Mouse (Mus musculus): ENCODE data around the gene Arid3b.

Arid3b gene

DNA sequence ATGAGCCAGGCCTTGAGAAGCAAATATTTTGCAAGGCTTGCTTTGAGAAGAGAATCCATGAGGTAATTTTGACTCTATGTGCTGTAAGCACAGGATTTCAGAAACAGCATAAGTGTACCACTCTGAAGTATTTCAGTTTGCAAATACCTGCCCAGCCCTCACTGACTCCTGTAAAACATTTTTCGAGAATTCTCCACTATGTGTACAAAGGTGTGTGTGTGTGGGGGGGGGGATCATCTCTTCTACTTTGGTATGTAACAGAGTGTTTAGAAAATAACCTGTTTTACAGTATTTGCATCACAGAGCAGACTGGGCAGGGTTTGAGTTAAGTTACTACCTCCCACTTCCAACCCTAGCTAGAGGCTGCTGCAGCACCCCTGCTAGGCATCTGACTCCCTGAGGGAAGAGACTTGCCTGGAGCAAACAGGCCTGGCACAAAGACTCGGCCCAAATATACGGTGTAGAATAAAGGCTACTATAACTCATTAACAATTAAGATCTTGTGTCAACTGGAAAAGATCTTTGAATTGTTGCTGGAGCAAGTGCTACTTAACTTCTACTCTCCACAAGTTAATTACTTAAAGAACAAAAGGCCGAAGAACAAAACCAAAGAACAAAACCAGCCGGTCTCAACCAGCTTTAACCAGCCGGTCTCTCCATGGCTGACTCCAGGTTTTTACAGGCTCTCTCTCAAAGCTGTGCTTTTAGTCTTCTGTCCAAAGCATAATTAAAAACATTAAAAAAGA lies 6.6 kb downstream of the Arid3b start:
- no peak for DNase-seq (ENCODE audit: low spot score)

DNA sequence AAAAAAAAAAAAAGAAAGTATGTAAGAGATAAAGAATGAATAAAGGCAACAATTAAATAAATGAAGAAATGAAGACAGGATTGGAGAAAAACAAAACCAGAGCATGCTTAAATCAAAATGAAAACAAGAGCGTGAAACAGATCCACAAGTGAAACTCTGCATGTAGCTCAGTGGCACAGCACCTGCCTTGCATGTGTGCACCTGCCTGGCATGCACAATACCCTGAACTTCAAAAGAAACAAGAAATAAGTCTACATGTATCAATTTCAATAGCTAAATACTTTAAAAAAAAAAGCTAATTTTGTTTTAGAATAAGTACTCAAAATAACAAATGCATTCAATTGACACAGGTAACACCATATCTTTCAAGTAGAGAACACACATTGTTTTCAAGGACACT lies 13.2 kb downstream of the Arid3b start:
- DNase-seq (ENCODE audit: low spot score): no peak

DNA sequence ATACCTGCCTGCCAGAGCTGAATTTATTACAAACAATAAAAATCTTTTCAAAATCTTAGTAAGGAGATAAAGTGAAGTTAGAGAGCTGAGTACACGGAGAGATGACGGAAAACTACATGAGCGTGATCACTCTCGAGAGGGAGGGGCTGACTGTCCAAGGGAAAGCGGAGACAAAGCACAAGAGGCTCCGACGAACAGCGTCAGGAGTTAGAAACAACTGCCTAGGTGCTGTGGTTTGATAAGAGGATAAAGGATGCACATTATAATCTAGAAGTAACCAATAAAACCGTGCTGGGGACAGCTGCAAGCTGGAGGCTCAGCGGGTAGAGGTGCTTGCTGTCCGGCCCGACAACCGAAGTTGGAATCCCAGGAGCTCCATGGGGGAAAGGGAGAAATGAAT lies 13.8 kb downstream of the Arid3b start:
- no peak for DNase-seq (ENCODE audit: low spot score)

DNA sequence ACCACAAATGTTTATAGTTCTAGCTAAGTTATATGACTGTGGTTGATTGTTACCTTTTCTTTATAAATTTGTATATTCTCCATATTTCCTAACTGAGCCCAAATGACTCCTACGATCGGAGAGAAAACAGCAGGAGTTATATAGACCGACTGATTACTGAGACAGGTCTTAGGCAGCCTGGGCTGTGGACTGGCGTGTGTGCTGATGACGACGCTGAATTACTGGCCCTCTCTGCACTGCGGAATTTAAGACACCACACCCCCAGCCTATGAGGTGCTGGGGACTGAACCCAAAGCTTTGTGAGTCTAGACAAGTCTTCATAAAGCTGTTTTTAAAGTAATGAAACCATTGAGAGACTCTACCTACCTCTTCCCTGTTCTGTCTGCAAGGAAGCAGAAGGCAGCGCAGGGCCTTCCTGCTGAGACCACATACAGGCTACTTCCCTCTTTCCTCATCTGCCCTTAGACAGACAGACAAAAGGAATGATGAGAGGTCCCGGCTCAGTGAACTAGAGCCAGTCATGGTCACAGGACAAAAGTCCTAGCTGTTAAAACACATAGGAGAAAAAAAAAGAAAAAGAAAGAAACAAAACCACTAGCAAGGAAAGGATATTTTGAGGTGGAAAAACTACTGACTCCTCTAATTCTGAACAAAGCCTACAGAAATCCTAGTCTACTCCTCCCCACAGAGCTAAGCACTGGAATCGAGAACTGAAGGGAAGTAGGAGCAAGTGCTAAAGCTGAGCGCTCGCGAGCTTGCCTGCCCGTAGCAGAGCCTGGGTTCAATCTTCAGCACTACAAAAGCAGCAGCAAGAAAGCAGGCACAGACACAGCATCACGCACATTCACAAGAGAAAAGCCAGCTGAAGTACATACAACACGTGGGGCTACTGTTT lies 16.2 kb downstream of the Arid3b start:
- DNase-seq (ENCODE audit: low spot score): no peak

DNA sequence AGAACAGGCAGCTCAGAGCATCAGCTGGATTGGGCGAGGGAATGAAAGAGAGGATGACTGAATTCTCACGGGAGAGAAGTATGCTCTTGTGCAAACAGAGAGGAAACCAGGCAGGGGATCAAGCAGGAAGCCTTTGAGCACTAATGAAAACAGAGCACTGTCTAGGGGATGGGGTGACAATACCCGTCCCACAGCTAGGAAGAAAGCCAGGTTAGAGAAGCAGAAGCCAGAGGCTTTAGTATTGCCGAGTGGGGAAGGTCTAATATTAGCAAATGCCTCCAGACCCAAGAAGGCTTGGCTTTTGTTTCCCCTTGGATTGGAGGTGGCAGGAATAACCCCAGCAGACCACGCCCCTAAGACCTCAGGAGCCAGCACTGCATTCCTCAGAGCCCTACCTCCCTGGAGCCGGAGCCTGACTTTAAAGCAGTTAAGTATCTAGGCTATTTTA lies 19.3 kb downstream of the Arid3b start:
- DNase-seq (ENCODE audit: low spot score): no peak

DNA sequence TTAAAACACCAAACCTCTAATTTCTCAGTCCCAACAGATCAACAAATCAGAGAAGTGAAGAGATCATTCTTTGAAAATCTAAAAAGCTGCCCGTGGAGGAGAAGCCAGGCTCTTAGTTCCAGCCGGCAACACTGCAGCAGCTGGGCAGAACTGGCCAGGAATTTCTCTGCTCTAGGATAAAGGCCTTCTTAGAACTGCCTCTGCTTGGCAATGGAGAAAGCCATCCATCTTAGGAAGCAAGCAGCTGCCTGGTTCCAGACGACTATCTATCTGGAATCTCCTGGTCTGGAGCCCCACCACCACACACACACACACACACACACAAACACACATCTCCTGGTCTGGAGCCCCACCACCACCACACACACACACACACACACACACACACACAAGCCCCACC lies 21.7 kb downstream of the Arid3b start:
- no peak for DNase-seq (ENCODE audit: low spot score)

DNA sequence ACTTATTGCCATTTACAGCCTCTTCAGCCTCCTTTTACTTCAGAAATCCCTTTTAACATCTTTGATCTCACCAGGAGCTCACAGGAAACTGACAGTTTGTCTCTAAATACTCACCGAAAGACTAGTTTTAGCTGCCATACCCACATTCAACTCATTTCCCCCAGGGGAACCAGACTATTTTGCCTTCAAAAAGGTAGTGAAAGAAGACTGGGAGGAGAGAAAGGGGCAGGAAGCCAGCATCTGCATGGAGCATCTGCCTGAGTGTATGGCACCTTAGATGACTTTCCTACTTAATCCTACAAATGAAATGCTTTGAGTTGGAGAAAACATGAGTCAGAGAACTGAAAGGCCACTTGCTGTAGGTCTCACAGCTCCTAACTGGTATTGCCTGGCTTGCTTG lies 22.6 kb downstream of the Arid3b start:
- DNase-seq (ENCODE audit: low spot score): no peak

DNA sequence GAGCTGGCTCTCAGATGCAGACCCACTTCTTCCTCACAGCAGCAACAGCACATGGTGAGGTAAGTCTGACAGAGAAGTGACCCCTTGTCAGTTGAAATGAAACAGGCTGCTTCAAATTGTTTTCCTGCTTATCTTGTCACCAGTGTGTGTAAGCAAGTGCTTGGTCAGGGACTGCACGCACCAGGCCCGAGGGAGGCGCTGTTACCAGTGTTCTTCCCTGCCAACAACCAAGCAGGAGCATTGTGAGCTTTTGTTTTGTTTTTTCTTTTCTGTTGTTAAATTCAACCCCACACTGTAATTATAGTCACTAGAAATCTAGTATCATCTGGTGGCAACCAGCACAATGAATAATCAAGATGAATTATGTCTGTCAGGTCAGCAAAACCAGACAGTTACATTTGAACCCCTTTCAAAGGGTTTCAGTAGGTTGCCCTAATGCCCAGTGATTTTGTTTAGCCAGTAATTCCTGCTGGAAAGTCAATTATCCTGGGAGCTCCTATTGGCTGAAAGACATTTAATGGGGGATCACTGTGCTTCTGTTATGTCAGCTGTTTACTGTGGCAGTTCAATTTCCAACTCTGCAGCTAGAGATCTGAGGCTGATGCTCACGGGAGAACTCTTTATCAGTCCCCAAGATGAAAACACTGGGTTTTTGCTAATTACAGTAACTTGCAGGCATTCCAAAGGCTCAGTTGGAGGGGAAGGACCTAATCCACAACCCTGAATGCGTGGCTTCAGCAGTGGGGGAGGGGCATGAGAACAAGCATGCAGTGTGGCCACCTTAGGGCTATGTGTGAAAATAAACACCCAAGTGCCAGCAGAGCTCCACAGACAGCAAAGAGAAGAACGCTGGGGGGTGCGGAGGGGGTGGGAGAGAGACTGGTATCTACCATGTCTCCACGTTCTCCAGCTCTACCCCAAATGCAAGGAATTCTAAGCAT lies 24.5 kb downstream of the Arid3b start:
- no peak for DNase-seq (ENCODE audit: low spot score)

DNA sequence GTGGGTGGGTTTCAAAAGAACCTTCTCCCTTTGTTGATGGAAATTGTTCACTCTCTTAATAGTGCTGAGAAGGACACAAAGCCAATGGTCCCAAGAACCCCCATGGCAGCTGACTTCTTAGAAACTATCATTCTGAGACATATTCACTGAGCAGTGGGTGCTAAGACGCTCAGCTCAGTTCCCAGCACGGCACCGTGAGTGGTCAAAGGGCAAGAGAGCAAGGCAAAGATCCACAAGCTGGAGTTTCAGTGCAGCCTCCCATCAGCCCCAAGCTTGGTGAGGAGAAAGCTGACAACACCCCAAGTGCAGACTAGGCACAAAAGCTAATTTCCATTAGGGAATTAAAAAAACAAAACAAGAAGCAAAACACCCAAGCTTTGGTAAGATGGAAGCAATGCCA lies 25.9 kb downstream of the Arid3b start:
- DNase-seq (ENCODE audit: low spot score): no peak

DNA sequence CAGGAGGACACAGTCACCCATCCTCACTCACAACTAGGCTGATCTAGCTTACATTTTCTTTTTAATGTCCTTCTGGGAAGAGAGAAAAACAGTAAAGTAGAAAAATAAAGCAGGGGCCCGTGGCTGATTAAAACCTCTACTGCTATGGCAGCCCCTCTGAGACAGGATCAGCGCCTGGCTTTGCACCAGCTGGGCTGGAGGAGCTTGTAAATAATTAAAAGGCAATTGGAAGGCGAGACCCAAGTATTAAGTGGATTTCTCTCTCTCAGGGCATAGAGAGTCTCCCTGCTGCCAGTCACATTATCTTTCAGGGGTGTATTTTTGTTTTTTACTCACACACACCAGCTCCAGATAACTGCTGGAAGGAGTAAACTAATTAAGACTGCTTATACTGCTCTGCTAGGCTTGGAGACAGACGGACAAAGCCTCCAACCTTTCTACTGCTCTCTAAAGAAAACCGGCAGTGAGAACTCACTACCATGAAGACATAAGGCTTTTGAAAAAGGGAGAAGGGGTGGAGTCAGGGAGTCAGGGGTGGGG lies 27.8 kb downstream of the Arid3b start:
- no peak for DNase-seq (ENCODE audit: low spot score)

DNA sequence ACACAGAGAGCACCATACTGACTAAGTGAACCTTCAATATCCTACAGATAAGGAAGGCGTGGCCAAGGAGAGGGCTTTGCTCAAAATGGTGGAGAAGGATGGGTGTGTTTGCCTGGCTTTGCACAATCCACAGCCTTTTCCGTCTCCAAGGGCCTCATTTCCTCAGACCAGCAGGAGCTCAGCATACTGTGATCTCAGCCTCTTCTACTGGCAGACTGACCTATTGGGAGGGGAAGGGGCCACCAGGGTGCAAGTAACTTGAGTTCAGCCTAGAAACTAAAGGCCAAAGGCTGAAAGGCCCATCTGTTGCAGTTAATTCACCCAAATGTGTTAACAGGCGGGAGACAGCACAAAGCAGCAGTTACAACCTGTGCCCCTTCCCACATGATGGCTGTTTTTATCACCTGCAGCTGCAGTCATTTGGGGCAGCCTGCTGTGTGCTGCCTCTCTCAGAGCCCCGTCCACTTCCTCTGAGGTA lies 29.4 kb downstream of the Arid3b start:
- DNase-seq (ENCODE audit: low spot score): no peak

DNA sequence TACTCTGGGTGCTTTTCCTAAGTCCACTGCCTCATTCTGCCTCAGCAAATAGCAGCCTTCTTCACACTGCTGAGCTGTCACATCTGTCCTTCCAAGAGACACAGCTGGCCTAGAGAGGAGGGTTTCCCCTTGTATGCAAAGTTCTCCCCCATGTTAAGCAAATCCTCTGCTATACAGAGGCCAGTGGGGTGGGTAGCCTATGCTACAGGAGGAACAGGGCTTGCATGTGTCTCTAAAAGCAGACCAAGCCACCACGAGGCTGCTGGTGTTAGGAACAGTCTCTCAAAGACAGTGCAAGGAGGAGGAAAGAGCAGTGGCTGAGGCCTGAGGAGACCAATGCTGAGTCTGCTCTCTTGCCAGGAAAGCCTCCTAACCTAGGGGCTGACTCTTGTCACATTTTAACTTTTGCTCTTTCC lies 30.5 kb downstream of the Arid3b start:
- no peak for DNase-seq (ENCODE audit: low spot score)

DNA sequence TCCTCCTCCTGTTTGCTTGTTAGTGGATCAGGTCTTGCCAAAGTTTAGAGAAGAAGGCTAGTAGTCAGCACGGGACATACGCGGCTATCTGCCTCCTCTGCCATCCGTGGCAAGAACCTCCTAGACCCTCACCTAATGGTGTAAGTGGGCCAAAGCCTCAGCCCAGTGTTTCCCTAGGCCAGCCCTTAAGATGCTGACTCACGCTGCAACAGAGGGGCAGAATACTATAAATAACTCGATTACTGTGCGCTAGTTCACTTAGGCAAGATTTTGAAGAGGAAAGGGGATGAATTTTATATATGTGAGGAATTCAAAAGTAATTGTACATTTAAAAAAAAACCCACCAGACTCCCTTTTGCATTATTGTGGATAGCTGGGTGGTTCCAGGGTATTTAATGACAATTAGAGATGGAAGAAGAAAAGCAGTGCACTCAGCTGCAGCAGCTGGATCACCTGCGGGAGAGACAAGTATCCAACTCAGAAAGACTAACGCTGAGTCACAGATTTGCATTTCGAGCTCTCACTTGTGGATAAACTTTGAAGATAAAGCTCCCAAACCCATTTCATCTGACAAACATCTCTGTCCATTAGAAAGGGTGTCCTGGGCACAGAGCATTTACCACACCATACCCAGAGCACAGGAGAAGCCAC lies 31.4 kb downstream of the Arid3b start:
- DNase-seq (ENCODE audit: low spot score): no peak

DNA sequence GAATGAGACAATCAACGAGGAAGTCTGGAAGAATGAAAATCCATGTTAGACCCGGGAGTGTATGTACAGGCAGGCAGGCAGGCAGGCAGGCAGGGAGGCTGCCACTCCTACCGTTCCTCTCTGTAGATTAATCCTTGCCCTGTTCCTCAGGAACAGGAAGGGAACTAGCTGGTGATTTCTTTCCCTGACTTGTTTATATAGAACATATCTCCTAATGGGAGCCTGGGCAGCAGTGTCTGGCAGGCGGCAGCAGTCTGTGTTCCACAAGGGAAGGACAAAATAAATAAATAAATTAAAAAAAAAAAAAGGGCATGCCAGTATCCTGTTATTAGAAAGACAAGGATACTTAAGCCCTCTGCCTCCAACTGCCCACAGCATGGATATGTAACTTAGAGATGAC lies 32.8 kb downstream of the Arid3b start:
- DNase-seq (ENCODE audit: low spot score): no peak

DNA sequence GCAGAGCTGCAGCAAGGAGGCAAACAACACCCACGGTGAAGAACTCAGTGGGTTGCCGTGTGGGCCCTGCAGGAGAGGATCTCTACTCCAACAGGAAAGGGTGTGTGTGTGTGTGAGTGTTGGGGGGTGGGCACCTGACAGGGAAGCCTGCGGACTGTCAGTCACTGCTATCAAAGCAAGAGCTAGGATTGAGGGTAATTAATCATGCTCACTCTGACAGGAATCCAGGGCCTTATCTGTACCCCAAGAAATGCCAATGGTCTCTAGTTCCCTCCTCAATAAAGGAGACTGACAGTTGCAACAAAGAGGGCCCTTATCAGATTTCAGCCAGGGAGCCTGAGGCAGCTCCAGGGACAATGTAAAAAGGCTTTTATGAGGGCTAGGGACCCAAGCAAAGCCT lies 33.5 kb downstream of the Arid3b start:
- DNase-seq (ENCODE audit: low spot score): no peak

DNA sequence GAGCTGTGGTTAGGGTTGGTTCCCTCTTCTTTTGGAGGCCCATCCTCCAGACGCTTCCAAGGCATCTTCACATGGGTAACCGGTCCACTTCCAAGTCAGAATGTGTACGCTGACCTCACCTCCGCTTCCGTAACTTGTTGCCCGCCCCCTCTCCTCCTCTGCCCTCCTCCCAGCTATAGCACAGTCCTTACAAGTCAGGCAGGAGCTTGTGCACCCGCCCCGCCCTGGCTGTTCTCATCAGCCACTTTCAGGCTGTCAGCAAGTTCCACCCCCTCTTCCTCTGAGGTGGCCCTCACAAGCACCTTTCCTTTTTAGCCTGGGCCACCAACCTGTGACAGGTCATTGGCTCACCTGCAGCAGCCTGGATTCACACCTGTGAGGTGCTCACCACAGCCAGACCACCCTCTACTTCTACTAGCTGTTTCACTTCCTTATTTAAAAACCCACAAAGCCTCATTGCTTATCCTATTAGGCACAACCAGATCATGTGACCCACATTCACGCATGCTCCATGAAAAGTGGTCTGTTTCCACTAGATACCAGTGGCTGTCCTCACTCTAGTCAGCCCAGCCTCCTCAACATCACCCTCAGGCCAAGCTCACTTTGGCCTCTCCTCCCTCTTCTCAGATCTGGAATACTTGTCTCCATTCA lies 36.1 kb downstream of the Arid3b start:
- DNase-seq (ENCODE audit: low spot score): no peak

DNA sequence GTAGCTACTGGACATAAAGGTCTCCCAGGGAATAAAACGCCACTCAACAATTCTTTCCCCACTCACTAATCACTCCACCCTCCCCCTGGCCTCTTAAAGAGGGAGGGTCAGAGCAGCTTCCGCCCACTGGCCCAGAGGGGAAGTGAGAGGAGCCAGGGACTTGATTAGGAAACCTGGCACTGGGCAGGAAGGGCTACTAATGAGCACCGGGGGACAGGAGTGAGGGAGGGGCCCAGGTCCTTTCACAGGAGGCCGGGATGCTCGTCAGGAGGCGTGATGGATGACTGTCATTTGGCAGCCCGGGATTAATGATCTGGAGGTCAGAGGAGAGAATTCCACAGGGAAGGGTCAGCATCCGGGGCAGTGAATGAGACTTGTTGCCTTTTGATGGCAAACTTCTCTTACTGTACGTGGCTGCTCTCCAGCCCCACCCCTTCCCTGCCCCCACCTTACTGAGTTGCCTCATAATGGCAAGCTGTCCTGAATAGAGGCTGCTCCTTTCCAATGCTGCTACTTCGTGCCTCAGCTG lies 37.8 kb downstream of the Arid3b start:
- DNase-seq (ENCODE audit: low spot score): no peak

DNA sequence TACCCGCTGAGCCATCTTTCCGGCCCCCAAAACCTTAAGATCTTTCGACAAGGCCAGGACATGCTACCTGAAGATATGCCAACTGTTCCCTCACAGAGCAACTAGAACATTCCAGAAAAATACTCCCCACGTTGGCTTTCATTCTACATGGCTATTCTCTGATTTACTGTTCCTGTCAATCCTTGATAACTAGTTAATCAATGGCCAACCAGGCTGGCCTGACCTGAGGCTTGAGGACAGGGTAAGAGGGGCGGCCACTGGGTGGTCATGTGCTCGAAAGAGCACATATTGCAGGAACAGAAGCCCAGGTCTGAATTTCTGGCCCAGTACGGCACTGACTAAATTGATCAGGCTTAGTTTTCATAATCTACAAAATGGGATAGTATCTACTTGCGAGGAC lies 39.1 kb downstream of the Arid3b start:
- DNase-seq (ENCODE audit: low spot score): no peak

DNA sequence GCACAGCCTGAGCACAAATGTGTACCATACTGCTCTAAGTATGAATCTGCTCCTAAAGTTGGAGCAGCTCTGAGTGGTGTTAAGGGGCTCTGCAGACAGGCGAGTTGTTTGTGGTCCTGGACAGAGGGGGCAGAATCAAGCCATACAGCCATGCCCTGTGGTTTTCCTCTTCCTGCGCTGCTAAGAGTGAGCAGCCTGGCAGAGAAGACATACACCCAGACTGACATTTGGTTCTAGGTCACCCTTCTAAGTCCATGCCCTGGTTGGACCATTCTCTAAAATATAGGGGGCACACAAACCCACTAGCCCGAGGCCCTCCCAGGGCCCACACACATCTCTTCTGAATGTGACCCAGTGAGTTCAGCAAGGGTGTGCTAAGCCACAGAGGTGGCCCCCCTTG lies 46.9 kb downstream of the Arid3b start:
- DNase-seq (ENCODE audit: low spot score): no peak

DNA sequence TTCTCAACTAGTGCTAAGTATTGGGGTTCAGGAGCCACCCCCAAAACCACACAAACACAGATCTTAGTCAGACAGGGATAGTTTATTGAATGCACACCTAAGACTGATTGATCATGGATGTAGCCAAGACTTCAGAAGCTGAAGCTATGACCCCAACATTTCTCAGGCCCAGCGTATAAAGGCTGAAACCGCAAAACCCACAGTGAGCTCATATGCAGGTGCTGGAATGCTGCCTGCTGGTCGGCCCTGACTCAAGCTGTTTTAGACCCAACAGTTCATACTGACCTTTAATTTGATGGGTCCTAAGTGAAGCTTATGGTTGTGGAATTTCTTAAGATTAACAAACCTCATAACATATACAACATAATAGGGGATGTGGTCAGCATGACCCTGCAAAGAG lies 53.9 kb downstream of the Arid3b start:
- no peak for DNase-seq (ENCODE audit: low spot score)

DNA sequence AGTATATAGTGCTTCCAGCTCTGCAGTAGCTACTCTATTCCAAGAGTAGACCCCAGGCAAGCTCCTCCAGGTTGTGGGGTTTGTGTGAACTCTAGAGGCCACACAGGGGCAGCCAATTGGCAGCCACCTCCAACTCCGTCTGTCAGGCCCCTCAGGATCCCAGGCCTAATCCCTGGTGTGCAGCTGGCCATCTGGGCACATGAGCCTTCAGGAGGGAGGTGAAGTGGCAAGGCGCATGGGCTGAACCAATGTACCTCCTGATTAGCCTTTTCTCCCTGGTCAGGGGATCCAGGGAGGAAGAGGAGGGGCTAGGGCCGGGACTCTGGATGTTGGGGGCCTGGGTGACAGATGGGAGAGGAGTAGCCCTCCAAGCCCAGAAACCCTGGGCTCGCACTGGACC lies 60.9 kb downstream of the Arid3b start:
- no peak for DNase-seq (ENCODE audit: low spot score)
